Mouse (Mus musculus): ENCODE measurements around the gene Gm10645. TPM values are rescaled to one million over a fixed set of nuclear protein-coding genes. Genes with fewer than 3 reads are reported as not detected.

Gene Gm10645
- 0.16 and 1.3 TPM in 2 replicates for polyA plus RNA-seq (2012; ENCODE audit: low replicate concordance)

GRCm38 (mm10) chr8:83165931-83166867 is at the start of gene Gm10645:
Gm10645 (minus strand) TSS chr8:83166170.

GRCm38 (mm10) chr8:83165235-83165930 is 587 bp downstream of the Gm10645 start, which contains the start of gene Tbc1d9:
Tbc1d9 (plus strand) TSS chr8:83165352.

Other genes with a start within 250 kb of the Gm10645 start
- gene Tbc1d9, start 818 bp downstream of the Gm10645 start, polyA plus RNA-seq (2012; ENCODE audit: low replicate concordance), result 1.7 and 1.9 TPM in 2 replicates
- gene Ucp1, start 124.2 kb upstream of the Gm10645 start, polyA plus RNA-seq (2012; ENCODE audit: low replicate concordance), result not detected in 2 replicates
- gene Elmod2, start 166.3 kb upstream of the Gm10645 start, polyA plus RNA-seq (2012; ENCODE audit: low replicate concordance), result 0.05 and 0.20 TPM in 2 replicates
- gene Mgat4d, start 182.3 kb upstream of the Gm10645 start, polyA plus RNA-seq (2012; ENCODE audit: low replicate concordance), result not detected in 2 replicates
- not detected in 2 replicates for gene Clgn, start 223.7 kb upstream of the Gm10645 start, polyA plus RNA-seq (2012; ENCODE audit: low replicate concordance)